Mouse (Mus musculus) brain, embryonic 14.5 days (tissue): ENCODE measurements around the gene Mis12.

Experiments used
- CTCF ChIP-seq: fragments of 200-500 bp; IDR thresholded peaks from 2 replicates; pipeline ENCODE4 v1.5.1; 2012; ENCODE audit warnings: inconsistent platforms, mild to moderate bottlenecking, moderate library complexity, borderline replicate concordance; ENCODE audit not compliant: insufficient read depth, insufficient read length; ENCODE audit errors: extremely low read depth
- POLR2A ChIP-seq: fragments of 200-500 bp; IDR thresholded peaks from 2 replicates; pipeline ENCODE4 v1.6.1; 2012; ENCODE audit warnings: mild to moderate bottlenecking, inconsistent platforms, borderline replicate concordance; ENCODE audit not compliant: poor library complexity, insufficient read depth, insufficient read length, severe bottlenecking; ENCODE audit errors: extremely low read depth

DNA sequence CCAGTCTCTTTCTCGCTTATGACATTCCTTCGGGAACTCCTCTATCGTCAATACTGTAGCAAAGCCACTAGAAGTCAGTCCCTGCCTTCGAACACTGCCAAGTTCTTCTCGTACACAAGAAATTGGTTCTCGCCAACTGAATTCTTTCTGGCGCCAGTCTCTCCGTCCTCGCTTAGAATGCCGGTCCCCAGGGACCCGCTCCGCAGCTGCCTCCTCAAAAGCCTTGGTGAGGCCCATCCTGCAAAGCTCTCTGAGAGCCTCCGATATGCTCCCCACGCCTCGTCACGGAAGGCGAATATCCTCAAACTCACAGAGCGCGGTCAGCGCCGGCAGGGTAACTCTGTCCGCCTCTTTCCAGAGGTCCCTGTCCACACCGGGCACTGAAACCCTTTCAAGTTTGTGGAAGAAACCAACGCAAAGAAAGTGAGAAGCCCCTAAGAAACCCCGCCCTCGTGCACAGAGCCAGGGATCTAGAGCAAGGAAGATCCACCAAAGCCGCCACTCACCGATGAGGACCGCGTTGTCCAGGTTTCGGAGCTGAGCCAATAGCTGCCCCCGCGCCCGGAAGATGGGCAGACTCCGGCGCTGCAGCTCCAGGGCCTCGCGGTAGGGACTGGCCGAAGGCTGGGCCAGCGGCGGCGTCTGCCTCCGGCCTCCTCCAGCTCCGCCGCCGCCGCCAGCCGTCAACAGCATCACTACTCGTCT is 15.6 kb upstream of the Mis12 start:
- TF ChIP-seq CTCF, result no peak
- no peak for TF ChIP-seq POLR2A
